Mouse (Mus musculus) ES-Bruce4 (cell line): ENCODE measurements around the gene Ttyh1. TPM values are rescaled to one million over a fixed set of nuclear protein-coding genes. Genes with fewer than 3 reads are reported as not detected.

Source experiments
- H3K27ac ChIP-seq: 2 replicates; pipeline ENCODE4 v1.5.1; 2012; ENCODE audit warnings: low read length, inconsistent platforms; ENCODE audit not compliant: insufficient read depth
- H3K27me3 ChIP-seq: 2 replicates; pipeline ENCODE4 v1.6.1; 2012; ENCODE audit warnings: mild to moderate bottlenecking, low read length, inconsistent platforms; ENCODE audit not compliant: control insufficient read depth, poor library complexity, insufficient read depth, severe bottlenecking
- H3K36me3 ChIP-seq: 2 replicates; pipeline ENCODE4 v1.6.1; 2012; ENCODE audit warnings: inconsistent platforms, mild to moderate bottlenecking, low read length, moderate library complexity; ENCODE audit not compliant: control insufficient read depth, poor library complexity, insufficient read depth, severe bottlenecking
- H3K4me1 ChIP-seq: one replicate; pipeline ENCODE4 v1.8.1; 2011; ENCODE audit warnings: low read length; ENCODE audit not compliant: control insufficient read depth, insufficient read depth
- H3K4me3 ChIP-seq: 2 replicates; pipeline ENCODE4 v1.5.1; 2011; ENCODE audit warnings: low read depth, mild to moderate bottlenecking, low read length
- H3K9ac ChIP-seq: 2 replicates; pipeline ENCODE4 v1.6.1; 2012; ENCODE audit warnings: low read depth, mild to moderate bottlenecking, inconsistent platforms; ENCODE audit not compliant: poor library complexity, severe bottlenecking
- H3K9me3 ChIP-seq: replicated peaks from 2 replicates; pipeline ENCODE4 v1.6.1; 2012; ENCODE audit warnings: mild to moderate bottlenecking, low read length, inconsistent platforms; ENCODE audit not compliant: control insufficient read depth, poor library complexity, insufficient read depth, severe bottlenecking
- CTCF ChIP-seq: IDR thresholded peaks from one replicate; pipeline ENCODE4 v1.8.1; 2011; ENCODE audit warnings: low read depth, low read length
- EP300 ChIP-seq: IDR thresholded peaks from 2 replicates; pipeline ENCODE4 v1.6.1; 2011; ENCODE audit warnings: low read depth, low read length; ENCODE audit not compliant: insufficient read depth
- POLR2A ChIP-seq: IDR thresholded peaks from one replicate; pipeline ENCODE4 v1.8.1; 2011; ENCODE audit warnings: low read length; ENCODE audit not compliant: insufficient read depth
- polyA plus RNA-seq: library from polyadenylated mRNA; stranded (reverse); fragments of >200 nt; gene quantifications from 2 replicates; pipeline ENCODE4 v1.2.4, GENCODE M21; 2011; ENCODE audit warnings: low read depth; ENCODE audit not compliant: missing spikeins, insufficient read depth, insufficient read length

Ttyh1 gene
- polyA plus RNA-seq, 1 experiment: 22.1 TPM

DNA sequence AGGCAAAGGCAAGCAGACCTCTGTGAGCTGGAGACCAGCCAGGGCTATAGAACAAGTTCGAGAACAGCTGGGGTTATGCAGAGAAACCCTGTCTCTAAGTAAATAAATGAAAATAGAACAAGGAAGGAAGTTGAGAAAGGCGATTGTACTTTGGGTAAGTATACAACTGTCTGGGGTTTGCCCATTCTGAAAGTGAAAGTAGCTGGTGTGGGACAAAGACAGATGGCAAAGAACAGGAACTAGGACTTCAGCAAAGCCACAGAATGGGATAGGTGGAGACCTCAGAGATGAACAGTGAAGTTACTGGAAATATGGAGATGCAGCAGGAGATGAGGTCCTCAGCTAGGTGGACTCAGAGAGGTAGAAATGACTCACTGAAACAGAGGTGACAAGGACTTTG, 36.4 kb upstream of the Ttyh1 start:
- H3K4me1 ChIP-seq: no peaks in the 10 kb centered on the region
- no peaks in the 10 kb centered on the region for H3K36me3 ChIP-seq
- no peak overlapping the region for H3K9ac ChIP-seq
- TF ChIP-seq POLR2A (no peak), EP300 (no peak), CTCF (no peak)
- H3K9me3 ChIP-seq: no peaks in the 10 kb centered on the region
- H3K4me3 ChIP-seq: no peak overlapping the region
- H3K27me3 ChIP-seq: no peaks in the 10 kb centered on the region; the same call in 1 of the 2 replicates
- H3K27ac ChIP-seq: no peak overlapping the region

DNA sequence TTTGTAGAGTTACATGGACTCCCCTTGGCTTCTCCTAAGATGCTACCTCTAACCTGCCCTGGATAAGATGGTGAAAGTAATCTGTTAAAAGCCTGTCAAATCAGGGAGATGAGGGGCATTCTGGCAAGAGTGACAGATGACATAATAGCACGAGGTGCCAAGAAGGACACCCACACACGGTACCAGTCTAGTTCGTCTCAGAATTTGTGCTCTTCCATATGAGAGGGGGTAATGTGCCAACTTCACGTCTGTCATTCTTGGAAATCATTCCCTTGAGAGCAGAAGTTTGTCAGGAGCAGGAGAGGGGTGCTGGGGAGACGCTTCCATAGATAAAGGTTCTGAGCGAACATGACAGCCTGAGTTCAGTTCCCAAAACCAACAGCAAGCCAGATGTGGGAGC, 35.0 kb upstream of the Ttyh1 start:
- Histone ChIP-seq H3K27me3 (no peaks in the 10 kb centered on the region; the same call in 1 of the 2 replicates), H3K36me3 (no peaks in the 10 kb centered on the region), H3K4me1 (no peaks in the 10 kb centered on the region), H3K27ac (no peak overlapping the region), H3K9me3 (no peaks in the 10 kb centered on the region), H3K4me3 (no peak overlapping the region), H3K9ac (no peak overlapping the region)
- TF ChIP-seq EP300 (no peak), CTCF (no peak), POLR2A (no peak)

DNA sequence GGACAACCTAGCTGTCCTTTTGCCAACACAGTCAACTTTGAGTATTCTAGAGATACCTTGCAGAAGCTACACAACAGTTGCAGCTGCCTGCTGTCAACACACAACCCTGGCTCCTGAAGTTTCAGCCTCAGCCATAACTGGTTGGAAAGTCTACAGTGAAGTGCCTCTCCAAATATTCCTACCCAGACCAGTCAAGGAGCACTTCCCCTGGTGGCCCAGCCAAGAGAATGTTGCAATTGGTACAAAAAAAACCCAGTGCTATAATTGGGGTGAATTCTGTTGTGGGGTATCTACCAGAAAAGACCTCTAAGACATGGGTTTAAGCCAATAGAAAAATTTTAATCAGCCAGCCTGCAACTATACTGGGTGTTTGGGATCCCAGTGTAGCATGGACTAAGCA, 33.6 kb upstream of the Ttyh1 start:
- Histone ChIP-seq H3K9ac (no peak overlapping the region), H3K4me3 (no peak overlapping the region), H3K27me3 (no peaks in the 10 kb centered on the region; the same call in 1 of the 2 replicates), H3K36me3 (no peaks in the 10 kb centered on the region), H3K9me3 (no peaks in the 10 kb centered on the region), H3K4me1 (no peaks in the 10 kb centered on the region), H3K27ac (no peak overlapping the region)
- TF ChIP-seq EP300: no peak
- no peak for TF ChIP-seq CTCF
- TF ChIP-seq POLR2A: no peak

DNA sequence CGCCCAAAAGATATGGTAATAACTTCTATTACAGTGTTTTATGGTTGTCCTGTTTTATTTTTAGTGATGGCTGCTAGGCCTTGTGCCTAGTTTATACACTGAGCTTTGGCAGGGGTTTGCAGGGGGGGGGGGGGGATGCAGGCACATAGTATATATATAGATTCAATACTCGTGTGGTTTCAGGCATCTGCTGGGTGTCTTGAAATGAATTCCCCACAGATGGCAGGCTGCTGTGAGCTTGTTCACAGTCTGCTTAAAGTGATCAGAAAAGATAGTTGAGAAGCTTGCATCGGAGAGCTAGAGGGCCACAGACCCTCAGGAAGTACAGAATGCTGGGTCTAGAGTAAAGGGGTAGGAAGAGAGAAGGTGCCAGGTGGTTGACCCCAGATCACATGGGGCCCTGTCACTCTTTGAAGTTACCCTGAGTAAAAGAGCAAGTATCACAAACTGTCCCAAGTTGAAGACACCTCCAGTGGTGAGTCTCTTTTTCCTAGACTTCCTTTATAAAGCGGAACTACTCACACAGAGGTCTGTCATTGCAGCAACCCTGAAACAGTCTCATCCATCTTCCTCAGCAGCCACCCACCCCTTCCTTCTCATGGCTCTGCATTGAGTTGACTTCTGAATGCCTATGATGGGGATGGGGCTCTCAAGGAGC, 31.8 kb upstream of the Ttyh1 start:
- no peak for TF ChIP-seq POLR2A
- TF ChIP-seq EP300: no peak
- TF ChIP-seq CTCF: no peak
- no peaks in the 10 kb centered on the region; the same call in 1 of the 2 replicates for H3K27me3 ChIP-seq

DNA sequence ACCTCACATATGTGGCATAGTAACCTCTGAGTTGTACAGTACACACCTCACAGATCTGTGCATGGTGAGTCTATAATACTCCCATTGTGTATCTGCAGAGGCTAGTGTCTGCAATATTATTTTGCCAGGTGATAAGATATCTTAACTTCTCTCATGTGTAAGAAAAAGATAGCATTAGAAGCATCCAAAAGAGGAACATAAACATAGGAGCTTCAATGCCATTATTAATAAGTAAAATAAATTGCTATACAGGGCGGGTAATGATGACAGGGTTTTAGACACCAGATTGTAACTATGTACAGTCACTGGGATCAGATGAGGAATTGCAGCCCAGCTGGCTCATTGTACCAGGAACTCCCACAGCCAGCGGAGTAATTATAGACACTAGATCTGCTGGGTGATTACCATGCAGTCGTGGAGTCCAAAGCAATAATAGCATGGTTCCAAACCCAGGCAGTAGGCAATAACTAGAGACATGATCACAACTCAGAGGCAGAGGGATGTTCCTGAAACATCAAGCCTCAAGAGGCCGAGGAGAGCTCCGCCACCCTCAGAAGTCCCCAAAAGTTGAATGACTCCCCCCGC, 31.2 kb upstream of the Ttyh1 start:
- Histone ChIP-seq H3K36me3 (no peaks in the 10 kb centered on the region), H3K4me3 (no peak overlapping the region), H3K9ac (no peak overlapping the region), H3K27ac (no peak overlapping the region), H3K4me1 (no peaks in the 10 kb centered on the region), H3K9me3 (no peaks in the 10 kb centered on the region), H3K27me3 (no peaks in the 10 kb centered on the region; the same call in 1 of the 2 replicates)
- no peak for TF ChIP-seq CTCF
- TF ChIP-seq EP300: no peak
- no peak for TF ChIP-seq POLR2A

More for the DNA sequence above, 31.8 kb upstream of the Ttyh1 start:
- Histone ChIP-seq H3K4me1 (no peaks in the 10 kb centered on the region), H3K4me3 (no peak overlapping the region), H3K36me3 (no peaks in the 10 kb centered on the region), H3K27ac (no peak overlapping the region), H3K9me3 (no peaks in the 10 kb centered on the region), H3K9ac (no peak overlapping the region)

DNA sequence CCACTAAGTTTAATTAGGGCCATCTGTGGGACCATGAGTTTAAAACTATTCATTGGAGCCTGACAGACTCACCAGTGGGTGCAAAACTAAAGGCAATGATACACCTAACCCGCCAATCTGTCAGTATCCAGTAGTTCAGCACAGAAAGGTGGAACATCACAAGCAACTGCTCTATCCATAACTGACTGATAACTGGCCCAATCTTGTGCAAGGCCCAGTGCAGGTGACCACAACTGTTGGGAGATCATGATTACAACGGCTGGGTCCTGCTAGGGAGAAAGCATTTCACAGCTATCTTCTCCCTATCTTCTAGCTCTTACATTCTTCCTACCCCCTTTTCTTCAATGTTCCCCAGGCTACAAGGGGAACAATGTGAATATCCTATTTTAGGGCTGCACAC, 30.5 kb upstream of the Ttyh1 start:
- TF ChIP-seq CTCF: no peak
- no peak for TF ChIP-seq EP300
- no peak for TF ChIP-seq POLR2A
- no peaks in the 10 kb centered on the region for H3K4me1 ChIP-seq
- no peaks in the 10 kb centered on the region for H3K9me3 ChIP-seq
- no peaks in the 10 kb centered on the region; the same call in 1 of the 2 replicates for H3K27me3 ChIP-seq
- no peak overlapping the region for H3K9ac ChIP-seq
- no peak overlapping the region for H3K4me3 ChIP-seq
- H3K36me3 ChIP-seq: no peaks in the 10 kb centered on the region
- H3K27ac ChIP-seq: no peak overlapping the region
